Mouse (Mus musculus): ENCODE data around the gene Oas3. TPM values are rescaled to one million over a fixed set of nuclear protein-coding genes. Genes with fewer than 3 reads are reported as not detected.

Oas3 gene
- polyA plus RNA-seq, 2 experiments, result 0.23 to 0.31 TPM

DNA sequence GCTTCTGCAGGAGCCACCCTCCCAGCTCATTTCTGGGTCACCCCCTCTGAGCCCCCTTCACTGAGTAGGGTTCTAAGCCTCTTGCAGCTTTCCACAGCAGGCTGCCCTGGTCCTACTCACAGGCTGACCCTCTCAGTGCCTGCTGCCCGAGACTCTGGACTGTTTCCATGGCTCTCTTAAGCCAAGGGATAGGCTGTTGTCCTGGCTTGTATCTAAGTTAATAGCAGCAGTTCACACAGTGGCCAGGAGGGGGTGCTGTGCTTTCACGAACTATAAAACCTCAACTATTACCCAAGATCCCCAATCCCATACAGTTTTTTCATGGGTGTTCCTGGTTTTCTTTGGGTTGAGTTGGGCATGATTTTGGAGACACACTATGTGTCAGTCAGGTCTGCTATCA is 15.6 kb upstream of the Oas3 start:
- Histone ChIP-seq H3K27ac (no peak overlapping the region), H3K27me3 (ENCODE audit: control insufficient read depth, insufficient read depth, low read length) (no peaks in the 10 kb centered on the region), H3K9ac (replicated peaks) (no peak overlapping the region), H3K36me3 (replicated peaks; ENCODE audit: control insufficient read depth, insufficient read depth, low read depth) (no peaks in the 10 kb centered on the region), H3K9me3 (ENCODE audit: control insufficient read depth, low read length) (no peaks in the 10 kb centered on the region), H3K4me2 (ENCODE audit: low read depth) (no peak overlapping the region), H3K4me3 (ENCODE audit: insufficient read depth in 1 of 2, low read depth in 2 of 2, low read length in 2 of 2) (no peak overlapping the region), H3K4me1 (replicated peaks; ENCODE audit: control insufficient read depth in 2 of 2, insufficient read depth in 2 of 2, low read length in 1 of 2) (no peaks in the 10 kb centered on the region)
- TF ChIP-seq EP300 (IDR thresholded peaks at IDR 0.05; ENCODE audit: low read depth) (no peak), CTCF (IDR thresholded peaks at IDR 0.05; ENCODE audit: low read depth) (peak; percentile 81)
- ATAC-seq (ENCODE audit: insufficient read depth) (no peak), DNase-seq (ENCODE audit: low read depth in 3 of 3, low spot score in 3 of 3) (no peak)
- 4% methylated on average over 2 of the region's 2 CpGs for WGBS (ENCODE audit: insufficient replicate concordance)

DNA sequence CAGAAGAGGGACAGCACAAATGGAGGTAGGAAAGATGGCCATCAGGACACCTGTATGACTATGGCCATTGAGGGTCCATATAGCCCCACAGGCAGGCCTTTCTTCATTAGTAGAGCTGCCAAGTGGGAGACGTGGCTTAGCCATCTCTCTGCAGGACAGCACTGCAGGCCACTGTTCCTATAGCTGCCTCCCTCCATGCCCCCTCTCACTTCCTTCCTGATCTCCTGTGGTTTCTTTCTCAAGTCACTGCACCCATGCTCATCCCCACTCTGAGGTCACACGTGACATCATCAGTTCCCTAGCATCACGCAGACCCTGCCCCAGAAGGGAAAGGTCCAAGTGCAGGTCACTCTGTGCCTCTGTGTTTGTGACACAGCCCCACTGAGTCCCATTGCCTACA is 9.6 kb upstream of the Oas3 start:
- no peak for ATAC-seq (ENCODE audit: insufficient read depth)
- H3K27me3 ChIP-seq (ENCODE audit: control insufficient read depth, insufficient read depth, low read length), result no peaks in the 10 kb centered on the region

DNA sequence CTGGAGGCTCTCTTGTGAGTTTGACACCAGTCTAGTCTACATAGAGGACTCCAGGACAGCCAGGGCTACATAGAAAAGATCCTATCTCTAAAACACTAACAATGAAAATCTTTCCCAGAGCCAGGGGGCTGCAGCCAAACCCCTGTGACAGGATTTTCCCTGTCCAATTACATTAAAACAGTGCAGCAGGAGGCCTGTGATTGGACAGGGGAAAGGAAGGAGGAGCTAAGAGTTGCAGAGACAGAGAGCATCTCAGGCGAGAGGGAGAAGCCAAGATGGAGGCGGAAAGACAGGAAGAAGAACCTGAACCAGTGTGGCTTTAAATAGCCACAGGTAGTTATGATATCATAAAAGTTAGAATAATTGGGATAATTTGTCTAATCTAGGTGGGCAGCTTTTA is 5.0 kb upstream of the Oas3 start:
- DNase-seq (ENCODE audit: low read depth in 3 of 3, low spot score in 3 of 3) (no peak), ATAC-seq (ENCODE audit: insufficient read depth) (no peak)
- Histone ChIP-seq H3K27me3 (ENCODE audit: control insufficient read depth, insufficient read depth, low read length) (no peaks in the 10 kb centered on the region), H3K27ac (no peak overlapping the region), H3K36me3 (replicated peaks; ENCODE audit: control insufficient read depth, insufficient read depth, low read depth) (no peaks in the 10 kb centered on the region), H3K4me2 (ENCODE audit: low read depth) (no peak overlapping the region), H3K9ac (replicated peaks) (no peak overlapping the region), H3K4me1 (replicated peaks; ENCODE audit: control insufficient read depth in 2 of 2, insufficient read depth in 2 of 2, low read length in 1 of 2) (no peaks in the 10 kb centered on the region), H3K9me3 (ENCODE audit: control insufficient read depth, low read length) (no peaks in the 10 kb centered on the region), H3K4me3 (ENCODE audit: insufficient read depth in 1 of 2, low read depth in 2 of 2, low read length in 2 of 2) (no peak overlapping the region)
- WGBS (ENCODE audit: insufficient replicate concordance), result 49% methylated on average over 2 of the region's 2 CpGs
- TF ChIP-seq EP300 (IDR thresholded peaks at IDR 0.05; ENCODE audit: low read depth) (no peak), CTCF (IDR thresholded peaks at IDR 0.05; ENCODE audit: low read depth) (no peak)

More for the DNA sequence above, 9.6 kb upstream of the Oas3 start:
- Histone ChIP-seq H3K4me1 (replicated peaks; ENCODE audit: control insufficient read depth in 2 of 2, insufficient read depth in 2 of 2, low read length in 1 of 2) (no peaks in the 10 kb centered on the region), H3K4me3 (ENCODE audit: insufficient read depth in 1 of 2, low read depth in 2 of 2, low read length in 2 of 2) (no peak overlapping the region), H3K9me3 (ENCODE audit: control insufficient read depth, low read length) (no peaks in the 10 kb centered on the region), H3K9ac (replicated peaks) (no peak overlapping the region), H3K36me3 (replicated peaks; ENCODE audit: control insufficient read depth, insufficient read depth, low read depth) (no peaks in the 10 kb centered on the region), H3K4me2 (ENCODE audit: low read depth) (no peak overlapping the region), H3K27ac (no peak overlapping the region)
- no peak for DNase-seq (ENCODE audit: low read depth in 3 of 3, low spot score in 3 of 3)
- TF ChIP-seq CTCF (IDR thresholded peaks at IDR 0.05; ENCODE audit: low read depth) (no peak), EP300 (IDR thresholded peaks at IDR 0.05; ENCODE audit: low read depth) (no peak)
- 10% methylated on average over 3 of the region's 3 CpGs for whole genome bisulfite sequencing (ENCODE audit: insufficient replicate concordance)

DNA sequence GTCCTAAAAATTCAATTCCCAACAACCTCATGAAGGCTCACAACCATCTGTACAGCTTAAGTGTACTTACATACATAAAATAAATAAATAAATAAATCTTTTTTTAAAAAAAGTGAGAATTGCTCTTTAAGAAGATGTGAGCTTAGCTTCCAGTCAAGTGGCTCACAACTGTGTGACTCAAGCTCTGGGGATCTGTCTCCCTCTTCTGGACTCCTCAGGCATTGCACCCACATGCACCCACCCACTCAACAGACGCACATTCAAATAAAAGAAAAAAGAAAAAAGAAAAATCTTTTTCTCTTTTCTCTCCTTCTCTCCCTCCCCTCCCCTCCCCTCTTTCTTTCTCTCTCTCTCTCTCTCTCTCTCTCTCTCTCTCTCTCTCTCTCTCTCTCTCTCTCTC is 4.2 kb upstream of the Oas3 start:
- H3K27ac ChIP-seq, result no peak overlapping the region
- ATAC-seq (ENCODE audit: insufficient read depth) (no peak), DNase-seq (ENCODE audit: low read depth in 3 of 3, low spot score in 3 of 3) (no peak)
- H3K9me3 ChIP-seq (ENCODE audit: control insufficient read depth, low read length), result no peaks in the 10 kb centered on the region
- TF ChIP-seq CTCF (IDR thresholded peaks at IDR 0.05; ENCODE audit: low read depth) (peak; percentile 49), EP300 (IDR thresholded peaks at IDR 0.05; ENCODE audit: low read depth) (no peak)
- 53% methylated on average over 1 of the region's 1 CpGs for WGBS (ENCODE audit: insufficient replicate concordance)
- no peak overlapping the region for H3K4me3 ChIP-seq (ENCODE audit: insufficient read depth in 1 of 2, low read depth in 2 of 2, low read length in 2 of 2)
- H3K9ac ChIP-seq (replicated peaks), result no peak overlapping the region
- no peak overlapping the region for H3K4me2 ChIP-seq (ENCODE audit: low read depth)
- H3K4me1 ChIP-seq (replicated peaks; ENCODE audit: control insufficient read depth in 2 of 2, insufficient read depth in 2 of 2, low read length in 1 of 2), result no peaks in the 10 kb centered on the region
- H3K36me3 ChIP-seq (replicated peaks; ENCODE audit: control insufficient read depth, insufficient read depth, low read depth), result no peaks in the 10 kb centered on the region
- H3K27me3 ChIP-seq (ENCODE audit: control insufficient read depth, insufficient read depth, low read length), result no peaks in the 10 kb centered on the region

DNA sequence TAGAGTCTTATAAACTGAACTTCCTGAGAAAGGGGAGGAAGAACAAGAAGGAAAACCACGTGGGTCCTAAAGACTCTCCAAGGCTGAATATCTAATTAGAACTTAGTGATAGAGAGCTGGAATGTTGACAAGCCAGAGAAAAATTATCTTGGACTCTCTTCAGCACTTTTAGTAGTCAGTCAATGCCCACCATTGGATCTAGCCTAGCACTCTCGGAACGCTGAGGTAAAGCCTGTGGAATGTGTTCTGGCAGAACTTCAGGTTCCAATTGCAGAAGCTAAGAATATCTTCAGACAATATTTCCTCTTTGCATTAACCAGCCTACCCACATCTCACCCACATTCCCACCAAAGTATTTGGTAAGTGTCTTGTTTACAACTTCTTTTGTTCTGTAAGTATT is 2.5 kb upstream of the Oas3 start:
- DNase-seq (ENCODE audit: low read depth in 3 of 3, low spot score in 3 of 3), result no peak
- H3K4me1 ChIP-seq (replicated peaks; ENCODE audit: control insufficient read depth in 2 of 2, insufficient read depth in 2 of 2, low read length in 1 of 2), result peaks cover 0 to 3% of the 10 kb centered on the region in 2 experiments; a peak in 2 of 4 replicates
- no peak overlapping the region for H3K9ac ChIP-seq (replicated peaks)
- H3K4me3 ChIP-seq (ENCODE audit: insufficient read depth in 1 of 2, low read depth in 2 of 2, low read length in 2 of 2), result no peak overlapping the region
- H3K27ac ChIP-seq, result no peak overlapping the region
- no peaks in the 10 kb centered on the region for H3K27me3 ChIP-seq (ENCODE audit: control insufficient read depth, insufficient read depth, low read length)
- 34% methylated on average over 3 of the region's 3 CpGs for WGBS (ENCODE audit: insufficient replicate concordance)
- no peaks in the 10 kb centered on the region for H3K9me3 ChIP-seq (ENCODE audit: control insufficient read depth, low read length)
- no peaks in the 10 kb centered on the region for H3K36me3 ChIP-seq (replicated peaks; ENCODE audit: control insufficient read depth, insufficient read depth, low read depth)
- TF ChIP-seq EP300 (IDR thresholded peaks at IDR 0.05; ENCODE audit: low read depth), result no peak
- TF ChIP-seq CTCF (IDR thresholded peaks at IDR 0.05; ENCODE audit: low read depth), result no peak
- H3K4me2 ChIP-seq (ENCODE audit: low read depth), result no peak overlapping the region
- no peak for ATAC-seq (ENCODE audit: insufficient read depth)
